Mouse (Mus musculus): ENCODE measurements at regions not wholly inside any gene's neighbourhood (a gene's known extent, or its start where the extent isn't known, plus 50 kb on each side); places are given as distances from the start of the nearest gene placed in this dataset.
A peak's percentile ranks its signal among the peaks of the same experiment; 100 is the strongest.

GRCm38 (mm10) chr17:52217411-52217810 lies 384.3 kb upstream of the Satb1 start:
- no peaks in the 10 kb centered on the region for H3K4me1 ChIP-seq (replicated peaks; ENCODE audit: control insufficient read depth, insufficient read depth, low read length)
- ATAC-seq (ENCODE audit: low read depth) = no peak
- H3K9me3 ChIP-seq (ENCODE audit: control insufficient read depth, low read length) = no peaks in the 10 kb centered on the region
- no peaks in the 10 kb centered on the region for H3K36me3 ChIP-seq (ENCODE audit: control insufficient read depth, insufficient read depth, low read length)
- no peak overlapping the region for H3K9ac ChIP-seq (ENCODE audit: low read length)
- no peaks in the 10 kb centered on the region for H3K27me3 ChIP-seq (ENCODE audit: control insufficient read depth, insufficient read depth, low read depth, low read length)
- H3K27ac ChIP-seq (ENCODE audit: low read length) = no peak overlapping the region
- no peak overlapping the region for H3K4me2 ChIP-seq (ENCODE audit: low read depth, low read length)
- H3K4me3 ChIP-seq (ENCODE audit: low read length) = no peak overlapping the region

- Histone ChIP-seq H3K4me3 (ENCODE audit: low read length) (no peak overlapping the region), H3K9me3 (ENCODE audit: control insufficient read depth, low read length) (no peaks in the 10 kb centered on the region), H3K36me3 (ENCODE audit: control insufficient read depth, insufficient read depth, low read length) (no peaks in the 10 kb centered on the region), H3K27ac (ENCODE audit: low read length) (no peak overlapping the region), H3K9ac (ENCODE audit: low read length) (no peak overlapping the region), H3K4me2 (ENCODE audit: low read depth, low read length) (no peak overlapping the region), H3K4me1 (replicated peaks; ENCODE audit: control insufficient read depth, insufficient read depth, low read length) (no peaks in the 10 kb centered on the region), H3K27me3 (ENCODE audit: control insufficient read depth, insufficient read depth, low read depth, low read length) (no peaks in the 10 kb centered on the region)
- 70% methylated on average over 2 of the region's 2 CpGs for WGBS
- ATAC-seq (ENCODE audit: low read depth) = no peak
Observed at GRCm38 (mm10) chr17:52212944-52213343, 379.9 kb upstream of the Satb1 start.

- Histone ChIP-seq H3K4me1 (replicated peaks; ENCODE audit: control insufficient read depth, insufficient read depth, low read length) (no peaks in the 10 kb centered on the region), H3K4me2 (ENCODE audit: low read depth, low read length) (no peak overlapping the region), H3K9ac (ENCODE audit: low read length) (no peak overlapping the region), H3K9me3 (ENCODE audit: control insufficient read depth, low read length) (no peaks in the 10 kb centered on the region), H3K36me3 (ENCODE audit: control insufficient read depth, insufficient read depth, low read length) (no peaks in the 10 kb centered on the region), H3K27me3 (ENCODE audit: control insufficient read depth, insufficient read depth, low read depth, low read length) (no peaks in the 10 kb centered on the region), H3K27ac (ENCODE audit: low read length) (no peak overlapping the region), H3K4me3 (ENCODE audit: low read length) (no peak overlapping the region)
- no peak for ATAC-seq (ENCODE audit: low read depth)
- 80% methylated on average over 6 of the region's 6 CpGs for WGBS
Observed at GRCm38 (mm10) chr17:52210483-52210882, 377.4 kb upstream of the Satb1 start.

GRCm38 (mm10) chr17:52197731-52198130 lies 364.6 kb upstream of the Satb1 start:
- no peak overlapping the region for H3K4me3 ChIP-seq (ENCODE audit: low read length)
- no peak overlapping the region for H3K27ac ChIP-seq (ENCODE audit: low read length)
- H3K4me2 ChIP-seq (ENCODE audit: low read depth, low read length) = no peak overlapping the region
- no peak overlapping the region for H3K9ac ChIP-seq (ENCODE audit: low read length)
- no peaks in the 10 kb centered on the region for H3K4me1 ChIP-seq (replicated peaks; ENCODE audit: control insufficient read depth, insufficient read depth, low read length)
- no peak for ATAC-seq (ENCODE audit: low read depth)
- WGBS = 77% methylated on average over 4 of the region's 4 CpGs
- H3K27me3 ChIP-seq (ENCODE audit: control insufficient read depth, insufficient read depth, low read depth, low read length) = no peaks in the 10 kb centered on the region
- no peaks in the 10 kb centered on the region for H3K36me3 ChIP-seq (ENCODE audit: control insufficient read depth, insufficient read depth, low read length)
- no peaks in the 10 kb centered on the region for H3K9me3 ChIP-seq (ENCODE audit: control insufficient read depth, low read length)

- H3K4me3 ChIP-seq (ENCODE audit: low read length) = no peak overlapping the region
- H3K36me3 ChIP-seq (ENCODE audit: control insufficient read depth, insufficient read depth, low read length) = no peaks in the 10 kb centered on the region
- no peak overlapping the region for H3K27ac ChIP-seq (ENCODE audit: low read length)
- WGBS = 85% methylated on average over 5 of the region's 5 CpGs
- no peak for ATAC-seq (ENCODE audit: low read depth)
- H3K9ac ChIP-seq (ENCODE audit: low read length) = no peak overlapping the region
- no peak overlapping the region for H3K4me2 ChIP-seq (ENCODE audit: low read depth, low read length)
- H3K4me1 ChIP-seq (replicated peaks; ENCODE audit: control insufficient read depth, insufficient read depth, low read length) = no peaks in the 10 kb centered on the region
- H3K9me3 ChIP-seq (ENCODE audit: control insufficient read depth, low read length) = no peaks in the 10 kb centered on the region
- H3K27me3 ChIP-seq (ENCODE audit: control insufficient read depth, insufficient read depth, low read depth, low read length) = no peaks in the 10 kb centered on the region
Observed at GRCm38 (mm10) chr17:52196811-52197210, 363.7 kb upstream of the Satb1 start.

GRCm38 (mm10) chr17:52195804-52196203 lies 362.7 kb upstream of the Satb1 start:
- H3K27ac ChIP-seq (ENCODE audit: low read length) = no peak overlapping the region
- H3K9me3 ChIP-seq (ENCODE audit: control insufficient read depth, low read length) = no peaks in the 10 kb centered on the region
- H3K36me3 ChIP-seq (ENCODE audit: control insufficient read depth, insufficient read depth, low read length) = no peaks in the 10 kb centered on the region
- H3K27me3 ChIP-seq (ENCODE audit: control insufficient read depth, insufficient read depth, low read depth, low read length) = no peaks in the 10 kb centered on the region
- no peaks in the 10 kb centered on the region for H3K4me1 ChIP-seq (replicated peaks; ENCODE audit: control insufficient read depth, insufficient read depth, low read length)
- H3K4me3 ChIP-seq (ENCODE audit: low read length) = no peak overlapping the region
- 80% methylated on average over 5 of the region's 5 CpGs for WGBS
- ATAC-seq (ENCODE audit: low read depth) = no peak
- no peak overlapping the region for H3K4me2 ChIP-seq (ENCODE audit: low read depth, low read length)
- no peak overlapping the region for H3K9ac ChIP-seq (ENCODE audit: low read length)

- Histone ChIP-seq H3K36me3 (ENCODE audit: control insufficient read depth, insufficient read depth, low read length) (no peaks in the 10 kb centered on the region), H3K27ac (ENCODE audit: low read length) (no peak overlapping the region), H3K9ac (ENCODE audit: low read length) (no peak overlapping the region), H3K4me2 (ENCODE audit: low read depth, low read length) (no peak overlapping the region), H3K4me3 (ENCODE audit: low read length) (no peak overlapping the region), H3K9me3 (ENCODE audit: control insufficient read depth, low read length) (no peaks in the 10 kb centered on the region), H3K4me1 (replicated peaks; ENCODE audit: control insufficient read depth, insufficient read depth, low read length) (no peaks in the 10 kb centered on the region), H3K27me3 (ENCODE audit: control insufficient read depth, insufficient read depth, low read depth, low read length) (no peaks in the 10 kb centered on the region)
- 68% methylated on average over 6 of the region's 6 CpGs for WGBS
- no peak for ATAC-seq (ENCODE audit: low read depth)
Observed at GRCm38 (mm10) chr17:52191064-52191682, 358.1 kb upstream of the Satb1 start.

GRCm38 (mm10) chr17:52182706-52183105 lies 349.6 kb upstream of the Satb1 start:
- H3K36me3 ChIP-seq (ENCODE audit: control insufficient read depth, insufficient read depth, low read length) = no peaks in the 10 kb centered on the region
- no peak overlapping the region for H3K4me3 ChIP-seq (ENCODE audit: low read length)
- H3K4me1 ChIP-seq (replicated peaks; ENCODE audit: control insufficient read depth, insufficient read depth, low read length) = no peaks in the 10 kb centered on the region
- H3K9me3 ChIP-seq (ENCODE audit: control insufficient read depth, low read length) = no peaks in the 10 kb centered on the region
- no peak overlapping the region for H3K4me2 ChIP-seq (ENCODE audit: low read depth, low read length)
- H3K27me3 ChIP-seq (ENCODE audit: control insufficient read depth, insufficient read depth, low read depth, low read length) = no peaks in the 10 kb centered on the region
- peak; percentile 36; the same call in 1 of the 2 replicates for ATAC-seq (ENCODE audit: low read depth)
- H3K27ac ChIP-seq (ENCODE audit: low read length) = no peak overlapping the region
- H3K9ac ChIP-seq (ENCODE audit: low read length) = no peak overlapping the region
- 30% methylated on average over 3 of the region's 3 CpGs for WGBS

- Histone ChIP-seq H3K27ac (ENCODE audit: low read length) (no peak overlapping the region), H3K36me3 (ENCODE audit: control insufficient read depth, insufficient read depth, low read length) (no peaks in the 10 kb centered on the region), H3K9me3 (ENCODE audit: control insufficient read depth, low read length) (no peaks in the 10 kb centered on the region), H3K9ac (ENCODE audit: low read length) (no peak overlapping the region), H3K4me2 (ENCODE audit: low read depth, low read length) (no peak overlapping the region), H3K4me1 (replicated peaks; ENCODE audit: control insufficient read depth, insufficient read depth, low read length) (no peaks in the 10 kb centered on the region), H3K27me3 (ENCODE audit: control insufficient read depth, insufficient read depth, low read depth, low read length) (no peaks in the 10 kb centered on the region), H3K4me3 (ENCODE audit: low read length) (no peak overlapping the region)
- WGBS = 75% methylated on average over 2 of the region's 2 CpGs
- ATAC-seq (ENCODE audit: low read depth) = no peak
Observed at GRCm38 (mm10) chr17:52177996-52178395, 344.9 kb upstream of the Satb1 start.

Measured in lung, embryonic 16.5 days (tissue).